Mouse (Mus musculus) intestine, embryonic 14.5 days (tissue): Measurements from ENCODE around the gene Tdgf1. TPM values are rescaled to one million over a fixed set of nuclear protein-coding genes. Genes with fewer than 3 reads are reported as not detected.

Experiments used
- ATAC-seq: fragments of 200-750 bp; cut with Nextera tagmentation; replicated peaks from 2 replicates; pipeline ENCODE4 v1.8.0; 2017; ENCODE audit warnings: low read depth, moderate number of reproducible peaks, moderate TSS enrichment, moderate library complexity; ENCODE audit not compliant: low FRiP score, low TSS enrichment
- DNase-seq: peaks from one replicate; pipeline ENCODE4 v3.0.0-alpha.2; 2018; ENCODE audit warnings: low spot score
- H3K27ac ChIP-seq: fragments of 300-500 bp; sonication (generic); 2 replicates; pipeline ENCODE4 v1.5.1; 2014; ENCODE audit warnings: low read depth, mild to moderate bottlenecking, control low read depth
- H3K27me3 ChIP-seq: fragments of 300-500 bp; sonication (generic); replicated peaks from 2 replicates; pipeline ENCODE4 v1.6.1; 2014; ENCODE audit warnings: low read length, control low read depth; ENCODE audit not compliant: control insufficient read depth, insufficient read depth
- H3K36me3 ChIP-seq: fragments of 300-500 bp; sonication (generic); 2 replicates; pipeline ENCODE4 v1.6.1; 2014; ENCODE audit warnings: low read length, control low read depth; ENCODE audit not compliant: control insufficient read depth, insufficient read depth
- H3K4me1 ChIP-seq: fragments of 300-500 bp; sonication (generic); replicated peaks from 2 replicates; pipeline ENCODE4 v1.6.1; 2014; ENCODE audit warnings: low read length, control low read depth, mixed read lengths; ENCODE audit not compliant: control insufficient read depth, insufficient read depth
- H3K4me2 ChIP-seq: fragments of 300-500 bp; sonication (generic); 2 replicates; pipeline ENCODE4 v1.6.1; 2014; ENCODE audit warnings: low read length
- H3K4me3 ChIP-seq: fragments of 300-500 bp; sonication (generic); 2 replicates; pipeline ENCODE4 v1.5.1; 2014; ENCODE audit warnings: low read depth, low read length, control low read depth, mixed read lengths
- H3K9ac ChIP-seq: fragments of 300-500 bp; sonication (generic); 2 replicates; pipeline ENCODE4 v1.6.1; 2014; ENCODE audit warnings: mild to moderate bottlenecking, low read length
- H3K9me3 ChIP-seq: fragments of 300-500 bp; sonication (generic); 2 replicates; pipeline ENCODE4 v1.6.1; 2016; ENCODE audit warnings: low read length, control low read depth; ENCODE audit not compliant: control insufficient read depth
- WGBS: fragments of 180-500 bp; shearing (Covaris S2); extraction: QIAGEN DNeasy Blood & Tissue Kit; methylation state at CpG from one replicate; pipeline ENCODE4 v1.1.7; 2014; 5-methylcytosine and 5-hydroxymethylcytosine counted together
- polyA plus RNA-seq: library from polyadenylated mRNA; unstranded; fragments of >200 nt; fragmentation: Nextera tagmentation; extraction: Ambion mirVana; gene quantifications from 2 replicates; pipeline ENCODE4 v1.2.1, GENCODE M21; 2014

The Tdgf1 gene
- polyA plus RNA-seq, 1 experiment from 2014 or later, result not detected

- peaks cover 20% of the 10 kb centered on the region for H3K27me3 ChIP-seq
- no peaks in the 10 kb centered on the region for H3K9me3 ChIP-seq
- 94% methylated on average over 13 of the region's 13 CpGs for WGBS
These were observed 5.9 kb upstream of the Tdgf1 start for GRCm38 (mm10) chr9:110951866-110952265.

GRCm38 (mm10) chr9:110951397-110951796 lies 5.4 kb upstream of the Tdgf1 start, which contains the start of gene Lrrc2:
Gene Lrrc2, plus strand, starts transcription at chr9:110951545.
- Histone ChIP-seq H3K27ac (no peak within 1 kb of the TSS), H3K4me3 (no peak within 1 kb of the TSS), H3K4me1 (no peaks in the 10 kb centered on the region), H3K4me2 (no peak within 1 kb of the TSS), H3K9ac (no peak within 1 kb of the TSS), H3K9me3 (no peaks in the 10 kb centered on the region), H3K36me3 (no peaks in the 10 kb centered on the region), H3K27me3 (peaks cover 24% of the 10 kb centered on the region)
- WGBS, result 75% methylated on average over 11 of the region's 11 CpGs
- ATAC-seq, result no peak
- DNase-seq, result no peak

More at GRCm38 (mm10) chr9:110951866-110952265, 5.9 kb upstream of the Tdgf1 start:
- Histone ChIP-seq H3K4me2 (no peak overlapping the region), H3K4me1 (no peaks in the 10 kb centered on the region), H3K9ac (no peak overlapping the region), H3K36me3 (no peaks in the 10 kb centered on the region), H3K27ac (no peak overlapping the region), H3K4me3 (no peak overlapping the region)
- ATAC-seq (no peak), DNase-seq (no peak)

GRCm38 (mm10) chr9:110950109-110950508 lies 4.2 kb upstream of the Tdgf1 start:
- Histone ChIP-seq H3K27me3 (peaks cover 30% of the 10 kb centered on the region), H3K4me3 (no peak overlapping the region), H3K9ac (no peak overlapping the region), H3K4me1 (no peaks in the 10 kb centered on the region), H3K36me3 (no peaks in the 10 kb centered on the region), H3K9me3 (no peaks in the 10 kb centered on the region), H3K27ac (no peak overlapping the region), H3K4me2 (no peak overlapping the region)
- WGBS, result 94% methylated on average over 3 of the region's 3 CpGs
- no peak for DNase-seq
- ATAC-seq, result no peak

- no peaks in the 10 kb centered on the region for H3K4me1 ChIP-seq
- ATAC-seq (no peak), DNase-seq (no peak)
- H3K27ac ChIP-seq, result no peak overlapping the region
- H3K9me3 ChIP-seq, result no peaks in the 10 kb centered on the region
- H3K9ac ChIP-seq, result no peak overlapping the region
- H3K27me3 ChIP-seq, result peaks cover 37% of the 10 kb centered on the region
- no peaks in the 10 kb centered on the region for H3K36me3 ChIP-seq
- H3K4me2 ChIP-seq, result no peak overlapping the region
- 52% methylated on average over 8 of the region's 8 CpGs for WGBS
- no peak overlapping the region for H3K4me3 ChIP-seq
These were observed 2.9 kb upstream of the Tdgf1 start for GRCm38 (mm10) chr9:110948813-110949310.

- WGBS, result 37% methylated on average over 6 of the region's 6 CpGs
- ATAC-seq, result no peak
These were observed 1.9 kb upstream of the Tdgf1 start for GRCm38 (mm10) chr9:110947900-110948299.

GRCm38 (mm10) chr9:110947261-110947661 lies 1.3 kb upstream of the Tdgf1 start:
- H3K4me2 ChIP-seq, result no peak overlapping the region
- no peak for DNase-seq
- no peaks in the 10 kb centered on the region for H3K9me3 ChIP-seq
- H3K9ac ChIP-seq, result no peak overlapping the region
- H3K27ac ChIP-seq, result no peak overlapping the region
- peaks cover 38% of the 10 kb centered on the region for H3K27me3 ChIP-seq
- ATAC-seq, result no peak
- WGBS, result 23% methylated on average over 6 of the region's 6 CpGs
- H3K4me3 ChIP-seq, result no peak overlapping the region
- H3K4me1 ChIP-seq, result no peaks in the 10 kb centered on the region
- no peaks in the 10 kb centered on the region for H3K36me3 ChIP-seq

More at GRCm38 (mm10) chr9:110947900-110948299, 1.9 kb upstream of the Tdgf1 start:
- Histone ChIP-seq H3K9me3 (no peaks in the 10 kb centered on the region), H3K4me1 (no peaks in the 10 kb centered on the region), H3K9ac (no peak overlapping the region), H3K4me2 (no peak overlapping the region), H3K27me3 (peaks cover 38% of the 10 kb centered on the region), H3K36me3 (no peaks in the 10 kb centered on the region), H3K27ac (no peak overlapping the region), H3K4me3 (no peak overlapping the region)
- DNase-seq, result no peak

- no peak for DNase-seq
These were observed 638 bp upstream of the Tdgf1 start for GRCm38 (mm10) chr9:110946548-110947044.

GRCm38 (mm10) chr9:110945343-110945742 lies 615 bp downstream of the Tdgf1 start:
- Histone ChIP-seq H3K4me2 (no peak overlapping the region), H3K4me1 (no peaks in the 10 kb centered on the region), H3K27ac (no peak overlapping the region), H3K36me3 (no peaks in the 10 kb centered on the region), H3K27me3 (peaks cover 38% of the 10 kb centered on the region), H3K9me3 (no peaks in the 10 kb centered on the region), H3K9ac (no peak overlapping the region), H3K4me3 (no peak overlapping the region)
- DNase-seq (no peak), ATAC-seq (no peak)
- 7% methylated on average over 18 of the region's 18 CpGs for WGBS

More at GRCm38 (mm10) chr9:110946548-110947044, 638 bp upstream of the Tdgf1 start:
- no peak for ATAC-seq
- H3K4me3 ChIP-seq, result no peak overlapping the region
- H3K9ac ChIP-seq, result no peak overlapping the region
- 22% methylated on average over 20 of the region's 20 CpGs for WGBS
- no peaks in the 10 kb centered on the region for H3K36me3 ChIP-seq
- no peak overlapping the region for H3K27ac ChIP-seq
- peaks cover 38% of the 10 kb centered on the region for H3K27me3 ChIP-seq
- no peak overlapping the region for H3K4me2 ChIP-seq
- H3K9me3 ChIP-seq, result no peaks in the 10 kb centered on the region
- H3K4me1 ChIP-seq, result no peaks in the 10 kb centered on the region

GRCm38 (mm10) chr9:110944265-110944664 lies 1.7 kb downstream of the Tdgf1 start:
- Histone ChIP-seq H3K9ac (no peak overlapping the region), H3K4me1 (no peaks in the 10 kb centered on the region), H3K9me3 (no peaks in the 10 kb centered on the region), H3K27me3 (peaks cover 38% of the 10 kb centered on the region), H3K36me3 (no peaks in the 10 kb centered on the region), H3K27ac (no peak overlapping the region), H3K4me2 (no peak overlapping the region), H3K4me3 (no peak overlapping the region)
- ATAC-seq (no peak), DNase-seq (no peak)
- 36% methylated on average over 13 of the region's 13 CpGs for WGBS
